Mouse (Mus musculus) brain, embryonic 18.5 days (tissue): ENCODE measurements around the gene Tmf1.

Experiments
- DNase-seq: peaks from one replicate; pipeline ENCODE4 v3.0.0-alpha.2; 2012; ENCODE audit warnings: low read depth, low spot score

Gene Tmf1

GRCm38 (mm10) chr6:97204252-97204869 is 25.4 kb upstream of the Tmf1 start:
- no peak for DNase-seq

GRCm38 (mm10) chr6:97202477-97202876 is 23.6 kb upstream of the Tmf1 start:
- no peak for DNase-seq

- DNase-seq: no peak
These were observed 21.5 kb upstream of the Tmf1 start for GRCm38 (mm10) chr6:97200437-97200836.

- DNase-seq: no peak
These were observed 476 bp upstream of the Tmf1 start for GRCm38 (mm10) chr6:97179367-97179828.

GRCm38 (mm10) chr6:97175716-97176115 is 3.2 kb downstream of the Tmf1 start:
- DNase-seq: no peak

- DNase-seq: no peak
These were observed 28.8 kb downstream of the Tmf1 start for GRCm38 (mm10) chr6:97150156-97150555.

- no peak for DNase-seq
These were observed 29.2 kb downstream of the Tmf1 start for GRCm38 (mm10) chr6:97149721-97150120.

GRCm38 (mm10) chr6:97148383-97149251 is 30.3 kb downstream of the Tmf1 start, which contains the start of gene Eogt:
Gene Eogt, minus strand, starts transcription at chr6:97149182.
- no peak for DNase-seq

- no peak for DNase-seq
These were observed 31.1 kb downstream of the Tmf1 start for GRCm38 (mm10) chr6:97147755-97148382.

GRCm38 (mm10) chr6:97145156-97145555 is 33.8 kb downstream of the Tmf1 start:
- no peak for DNase-seq

- no peak for DNase-seq
These were observed 34.6 kb downstream of the Tmf1 start for GRCm38 (mm10) chr6:97144359-97144758.

GRCm38 (mm10) chr6:97142611-97143010 is 36.3 kb downstream of the Tmf1 start:
- DNase-seq: no peak

GRCm38 (mm10) chr6:97141811-97142210 is 37.1 kb downstream of the Tmf1 start:
- DNase-seq: no peak

- no peak for DNase-seq
These were observed 46.1 kb downstream of the Tmf1 start for GRCm38 (mm10) chr6:97132707-97133303.

- DNase-seq: no peak
These were observed 47.1 kb downstream of the Tmf1 start for GRCm38 (mm10) chr6:97131808-97132207.

- DNase-seq: no peak
These were observed 47.9 kb downstream of the Tmf1 start for GRCm38 (mm10) chr6:97130979-97131378.

GRCm38 (mm10) chr6:97124336-97125010 is 54.4 kb downstream of the Tmf1 start:
- no peak for DNase-seq

GRCm38 (mm10) chr6:97120922-97121321 is 58.0 kb downstream of the Tmf1 start:
- DNase-seq: no peak

GRCm38 (mm10) chr6:97118327-97118726 is 60.6 kb downstream of the Tmf1 start:
- no peak for DNase-seq

- DNase-seq: no peak
These were observed 62.0 kb downstream of the Tmf1 start for GRCm38 (mm10) chr6:97116896-97117295.

- no peak for DNase-seq
These were observed 64.1 kb downstream of the Tmf1 start for GRCm38 (mm10) chr6:97114821-97115220.
